8 mouse cellular contexts compared by ENCODE assay signal in genomic region chr6:81965296-81966067, GRCm38 (mm10). TPM values are rescaled to one million over a fixed set of nuclear protein-coding genes. Genes with fewer than 3 reads are reported as not detected.
DNase-seq lines count a peak whose midpoint lies in the region; ATAC-seq lines count a peak whose summit lies in the region.

Gene Mrpl19, minus strand, starts transcription at chr6:81965958.

- H3K36me3 ChIP-seq in hindbrain, embryonic 12.5 days, result peaks cover 28% of the 10 kb centered on the region

- H3K27me3 ChIP-seq in hindbrain, embryonic 12.5 days, result no peaks in the 10 kb centered on the region

- H3K4me2 ChIP-seq in hindbrain, embryonic 12.5 days (replicated peaks), result peak within 1 kb of the TSS; percentile 71

- no peak within 1 kb of the TSS for H3K27ac ChIP-seq in hindbrain, embryonic 12.5 days

- H3K4me3 ChIP-seq in hindbrain, embryonic 12.5 days, result peak within 1 kb of the TSS; percentile 90

- peaks cover 10% of the 10 kb centered on the region for H3K4me1 ChIP-seq in hindbrain, embryonic 12.5 days

- peak; percentile 96 for ATAC-seq in hindbrain, embryonic 12.5 days (ENCODE audit: low FRiP score)

- WGBS in hindbrain, embryonic 12.5 days, result 1% methylated on average over 44 of the region's 44 CpGs

- DNase-seq in Muller cell, postnatal 12 days (ENCODE audit: inconsistent ontology term), result peak; percentile 92
- DNase-seq in cerebellum, adult 9-11 months, result peak; percentile 92
- peak; percentile 84 to 89 for DNase-seq in frontal cortex, postnatal 10 days (ENCODE audit: low spot score in 2 of 2)
- peak; percentile 86 to 95 for DNase-seq in layer of hippocampus, postnatal 14 days (ENCODE audit: low spot score in 2 of 2)
- DNase-seq in lung, postnatal 14 days, result peak; percentile 92
- peak; percentile 89 for DNase-seq in retina, adult 2 months (ENCODE audit: low read depth, low spot score)
- DNase-seq in thymus, postnatal 36 days, result peak; percentile 90 to 94

- H3K9ac ChIP-seq in hindbrain, embryonic 12.5 days, result peak within 1 kb of the TSS; percentile 53

- no peaks in the 10 kb centered on the region for H3K9me3 ChIP-seq in hindbrain, embryonic 12.5 days (replicated peaks)

RNA-seq across cellular contexts. Expression of gene Mrpl19, which starts in this region (rescaled TPM):
- polyA plus RNA-seq in hindbrain, embryonic 12.5 days (2016; fragmentation: Nextera tagmentation; extraction: Ambion mirVana), result 48.9 and 50.8 TPM in 2 replicates
- 10 to 100 TPM; 27.9 to 37.3 TPM for total RNA-seq in layer of hippocampus, postnatal 14 days (2021)
